Mouse (Mus musculus): Measurements from ENCODE around the gene Bod1l.

- no peak for TF ChIP-seq CTCF (IDR thresholded peaks at IDR 0.05; ENCODE audit: insufficient read depth, low read depth, low read length)
- no peak for TF ChIP-seq POLR2A (IDR thresholded peaks at IDR 0.05; ENCODE audit: insufficient read depth, low read depth, low read length)
These were observed 77.6 kb downstream of the Bod1l start for GRCm38 (mm10) chr5:41766406-41767010.
